Mouse (Mus musculus): Measurements from ENCODE around the gene Col5a3. TPM values are rescaled to one million over a fixed set of nuclear protein-coding genes. Genes with fewer than 3 reads are reported as not detected.
"Not testable (repeated sequence)": the region's sequence is repeated elsewhere in the genome, so short reads cannot be mapped to it uniquely, and the experiment has no call there.

Col5a3 gene
- polyA plus RNA-seq (2016; fragmentation: Nextera tagmentation; extraction: Ambion mirVana) = 0.06 and 0.13 TPM in 2 replicates

GRCm38 (mm10) chr9:20814521-20815272 lies at the start of gene Col5a3:
Col5a3 (minus strand) TSS chr9:20815067.
- H3K27ac ChIP-seq = no peak within 1 kb of the TSS
- 6% methylated on average over 29 of the region's 29 CpGs for WGBS

GRCm38 (mm10) chr9:20862225-20862624 lies 47.4 kb upstream of the Col5a3 start:
- Histone ChIP-seq H3K36me3 (no peaks in the 10 kb centered on the region), H3K27me3 (ENCODE audit: low read depth, poor library complexity, severe bottlenecking) (peaks cover 14% of the 10 kb centered on the region), H3K9me3 (replicated peaks) (no peaks in the 10 kb centered on the region), H3K4me1 (no peaks in the 10 kb centered on the region), H3K27ac (no peak overlapping the region), H3K4me3 (no peak overlapping the region)
- 58% methylated on average over 4 of the region's 4 CpGs for WGBS
- DNase-seq (ENCODE audit: low spot score) = no peak

More at GRCm38 (mm10) chr9:20814521-20815272, at the start of gene Col5a3:
- Histone ChIP-seq H3K4me1 (peaks cover 13% of the 10 kb centered on the region), H3K4me3 (peak within 1 kb of the TSS; percentile 39), H3K36me3 (no peaks in the 10 kb centered on the region), H3K9me3 (replicated peaks) (no peaks in the 10 kb centered on the region), H3K27me3 (ENCODE audit: low read depth, poor library complexity, severe bottlenecking) (peaks cover 25% of the 10 kb centered on the region)
- peak; percentile 56 for DNase-seq (ENCODE audit: low spot score)

DNA sequence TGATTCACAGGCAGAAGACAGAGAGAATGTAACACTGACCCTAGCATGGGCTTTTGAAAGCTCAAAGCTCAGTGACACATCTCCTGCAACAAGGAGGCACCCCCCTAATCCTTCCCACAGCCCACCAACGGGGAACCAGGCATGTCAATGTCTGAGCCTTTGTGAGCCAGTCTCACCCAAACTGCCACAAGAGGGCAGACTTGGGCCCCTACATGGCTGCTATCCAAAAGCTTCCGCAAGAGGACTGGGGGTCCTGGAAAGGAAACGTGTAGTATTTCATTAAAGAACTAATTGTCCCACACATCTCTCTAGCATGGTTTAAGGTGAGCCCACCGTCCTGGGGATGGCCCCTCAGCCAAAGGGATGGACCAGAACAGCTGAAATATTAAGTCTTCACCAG lies 47.0 kb upstream of the Col5a3 start:
- Histone ChIP-seq H3K4me3 (no peak overlapping the region), H3K36me3 (no peaks in the 10 kb centered on the region), H3K27me3 (ENCODE audit: low read depth, poor library complexity, severe bottlenecking) (peaks cover 10% of the 10 kb centered on the region), H3K4me1 (no peaks in the 10 kb centered on the region), H3K27ac (no peak overlapping the region), H3K9me3 (replicated peaks) (no peaks in the 10 kb centered on the region)
- 16% methylated on average over 4 of the region's 4 CpGs for WGBS
- peak; percentile 58 for DNase-seq (ENCODE audit: low spot score)

GRCm38 (mm10) chr9:20859926-20860325 lies 45.1 kb upstream of the Col5a3 start:
- no peaks in the 10 kb centered on the region for H3K27me3 ChIP-seq (ENCODE audit: low read depth, poor library complexity, severe bottlenecking)
- no peak overlapping the region for H3K4me3 ChIP-seq
- H3K4me1 ChIP-seq = no peaks in the 10 kb centered on the region
- no peak overlapping the region for H3K27ac ChIP-seq
- WGBS = 50% methylated on average over 6 of the region's 6 CpGs
- no peaks in the 10 kb centered on the region for H3K9me3 ChIP-seq (replicated peaks)
- no peaks in the 10 kb centered on the region for H3K36me3 ChIP-seq
- no peak for DNase-seq (ENCODE audit: low spot score)

- DNase-seq (ENCODE audit: low spot score) = peak; percentile 77
- Histone ChIP-seq H3K4me3 (no peak overlapping the region), H3K36me3 (no peaks in the 10 kb centered on the region), H3K4me1 (no peaks in the 10 kb centered on the region), H3K27ac (no peak overlapping the region), H3K9me3 (replicated peaks) (no peaks in the 10 kb centered on the region), H3K27me3 (ENCODE audit: low read depth, poor library complexity, severe bottlenecking) (no peaks in the 10 kb centered on the region)
- WGBS = 9% methylated on average over 6 of the region's 6 CpGs
These were observed 42.3 kb upstream of the Col5a3 start for GRCm38 (mm10) chr9:20857131-20857530.

- 86% methylated on average over 2 of the region's 2 CpGs for WGBS
- no peak for DNase-seq (ENCODE audit: low spot score)
- H3K9me3 ChIP-seq (replicated peaks) = no peaks in the 10 kb centered on the region
- no peaks in the 10 kb centered on the region for H3K4me1 ChIP-seq
- H3K36me3 ChIP-seq = no peaks in the 10 kb centered on the region
- no peaks in the 10 kb centered on the region for H3K27me3 ChIP-seq (ENCODE audit: low read depth, poor library complexity, severe bottlenecking)
- H3K4me3 ChIP-seq = no peak overlapping the region
- H3K27ac ChIP-seq = no peak overlapping the region
These were observed 35.3 kb upstream of the Col5a3 start for GRCm38 (mm10) chr9:20850179-20850578.

DNA sequence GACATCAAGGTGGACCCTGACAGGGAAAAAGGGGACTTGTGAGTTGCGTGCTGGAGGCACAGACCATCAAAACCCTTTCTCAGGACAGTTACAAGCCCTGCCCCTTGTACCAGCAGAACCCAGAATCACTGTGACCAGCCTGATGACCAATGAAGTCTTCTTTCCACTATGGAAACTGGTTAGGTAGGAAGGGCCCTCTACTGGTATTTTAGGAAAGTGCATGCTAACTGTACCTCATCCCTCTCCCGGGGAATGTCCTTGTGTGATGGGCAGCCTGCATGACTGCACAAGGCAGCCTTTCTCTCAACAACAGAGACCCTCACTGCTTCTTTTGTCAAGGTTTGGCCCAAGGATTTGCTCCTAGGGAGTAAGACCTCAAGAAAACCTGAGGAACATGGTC lies 27.8 kb upstream of the Col5a3 start:
- no peaks in the 10 kb centered on the region for H3K4me1 ChIP-seq
- H3K27me3 ChIP-seq (ENCODE audit: low read depth, poor library complexity, severe bottlenecking) = no peaks in the 10 kb centered on the region
- H3K4me3 ChIP-seq = no peak overlapping the region
- H3K36me3 ChIP-seq = no peaks in the 10 kb centered on the region
- no peaks in the 10 kb centered on the region for H3K9me3 ChIP-seq (replicated peaks)
- no peak for DNase-seq (ENCODE audit: low spot score)
- no peak overlapping the region for H3K27ac ChIP-seq
- WGBS = 32% methylated on average over 2 of the region's 2 CpGs

DNA sequence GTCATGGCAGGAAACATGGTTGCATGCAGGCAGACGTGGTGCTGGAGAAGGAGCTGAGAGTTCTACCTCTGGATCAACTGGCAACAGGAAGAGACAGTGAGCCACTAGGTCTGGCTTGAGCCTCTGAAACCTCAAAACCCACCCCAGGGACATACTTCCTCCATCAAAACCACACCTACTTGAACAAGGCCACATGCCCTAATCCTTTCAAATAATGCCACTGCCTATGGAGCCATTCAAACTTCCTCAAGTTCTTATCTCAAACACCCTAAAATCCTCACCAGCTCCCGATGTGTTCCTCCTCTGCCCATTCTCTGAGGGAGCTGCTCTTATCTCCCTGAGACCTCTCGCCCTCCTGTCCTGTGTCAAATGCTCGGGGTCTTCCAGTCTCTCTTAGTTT lies 27.3 kb upstream of the Col5a3 start:
- Histone ChIP-seq H3K36me3 (no peaks in the 10 kb centered on the region), H3K9me3 (replicated peaks) (no peaks in the 10 kb centered on the region), H3K27me3 (ENCODE audit: low read depth, poor library complexity, severe bottlenecking) (no peaks in the 10 kb centered on the region), H3K4me3 (no peak overlapping the region), H3K27ac (no peak overlapping the region), H3K4me1 (no peaks in the 10 kb centered on the region)
- no peak for DNase-seq (ENCODE audit: low spot score)
- 81% methylated on average over 4 of the region's 4 CpGs for WGBS

- no peak for DNase-seq (ENCODE audit: low spot score)
- Histone ChIP-seq H3K27me3 (ENCODE audit: low read depth, poor library complexity, severe bottlenecking) (no peaks in the 10 kb centered on the region), H3K4me3 (no peak overlapping the region), H3K27ac (no peak overlapping the region), H3K9me3 (replicated peaks) (no peaks in the 10 kb centered on the region), H3K36me3 (no peaks in the 10 kb centered on the region), H3K4me1 (no peaks in the 10 kb centered on the region)
- 71% methylated on average over 6 of the region's 6 CpGs for WGBS
These were observed 24.1 kb upstream of the Col5a3 start for GRCm38 (mm10) chr9:20838931-20839330.

DNA sequence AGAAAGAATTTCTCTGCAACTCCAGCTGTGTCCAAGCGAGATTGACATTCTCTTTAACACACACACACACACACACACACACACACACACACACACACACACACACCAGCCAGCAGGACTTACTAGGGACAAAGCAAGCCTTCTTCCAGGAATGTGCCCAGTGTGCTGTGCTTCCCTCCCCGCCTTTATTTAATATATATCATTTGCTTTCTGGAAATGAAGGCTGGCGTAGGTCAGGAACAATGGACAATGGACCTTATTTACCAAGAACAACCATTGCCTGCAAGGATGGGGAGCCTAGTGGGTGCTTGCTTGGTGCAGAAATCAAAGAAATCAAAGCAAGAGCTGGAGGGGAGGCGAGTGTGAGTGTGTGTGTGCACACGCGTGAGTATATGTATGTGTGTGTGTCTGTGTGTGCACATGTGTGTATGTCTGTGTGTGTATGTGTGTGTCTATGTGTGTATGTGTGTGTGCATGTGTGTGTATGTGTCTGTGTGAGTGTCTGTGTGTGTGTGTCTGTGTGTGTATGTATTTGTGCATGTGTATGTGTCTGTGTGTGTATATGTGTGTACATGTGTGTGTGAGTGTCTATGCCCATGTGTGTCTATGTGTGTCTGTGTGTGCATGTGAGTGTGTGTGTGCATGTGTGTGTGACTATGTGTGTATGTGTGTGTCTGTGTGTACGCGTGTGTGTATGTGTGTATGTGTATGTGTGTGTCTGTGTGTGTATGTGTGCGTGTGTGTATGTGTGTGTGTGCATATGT lies 22.5 kb upstream of the Col5a3 start:
- 87% methylated on average over 9 of the region's 9 CpGs for WGBS
- Histone ChIP-seq H3K27me3 (ENCODE audit: low read depth, poor library complexity, severe bottlenecking) (0 out of 2 replicates have a peak, but pooled peaks cover 3% of the 10 kb centered on the region), H3K9me3 (replicated peaks) (no peaks in the 10 kb centered on the region), H3K36me3 (no peaks in the 10 kb centered on the region), H3K4me3 (no peak overlapping the region), H3K27ac (no peak overlapping the region), H3K4me1 (no peaks in the 10 kb centered on the region)
- no peak for DNase-seq (ENCODE audit: low spot score)

- H3K27ac ChIP-seq; DNase-seq (ENCODE audit: low spot score); H3K4me3 ChIP-seq; H3K27me3 ChIP-seq (ENCODE audit: low read depth, poor library complexity, severe bottlenecking); H3K36me3 ChIP-seq; H3K4me1 ChIP-seq; H3K9me3 ChIP-seq (replicated peaks): not testable (repeated sequence)
- WGBS = 84% methylated on average over 11 of the region's 11 CpGs
These were observed 20.6 kb upstream of the Col5a3 start for GRCm38 (mm10) chr9:20835431-20835954.

GRCm38 (mm10) chr9:20834881-20835280 lies 20.0 kb upstream of the Col5a3 start:
- H3K27me3 ChIP-seq (ENCODE audit: low read depth, poor library complexity, severe bottlenecking) = peaks cover 13% of the 10 kb centered on the region

More at GRCm38 (mm10) chr9:20834881-20835280, 20.0 kb upstream of the Col5a3 start:
- DNase-seq (ENCODE audit: low spot score) = no peak
- Histone ChIP-seq H3K4me1 (peaks cover 3% of the 10 kb centered on the region), H3K9me3 (replicated peaks) (no peaks in the 10 kb centered on the region), H3K4me3 (no peak overlapping the region), H3K27ac (no peak overlapping the region), H3K36me3 (no peaks in the 10 kb centered on the region)
- WGBS = 73% methylated on average over 1 of the region's 1 CpGs
